Mouse (Mus musculus) small intestine, adult 2 months (tissue): ENCODE measurements at regions not wholly inside any gene's neighbourhood (a gene's known extent, or its start where the extent isn't known, plus 50 kb on each side); places are given as distances from the start of the nearest gene placed in this dataset.

Experiments used
- CTCF ChIP-seq: fragments of 200-500 bp; IDR thresholded peaks from 2 replicates; pipeline ENCODE4 v1.5.1; 2012; ENCODE audit warnings: low read depth, mild to moderate bottlenecking, control low read depth, inconsistent platforms, low read length, moderate library complexity, mixed read lengths; ENCODE audit not compliant: insufficient replicate concordance, insufficient read length; ENCODE audit errors: extremely low read depth
- POLR2A ChIP-seq: fragments of 200-500 bp; IDR thresholded peaks from 2 replicates; pipeline ENCODE4 v1.6.1; 2012; ENCODE audit warnings: low read depth, mild to moderate bottlenecking, control low read depth, inconsistent platforms, low read length, moderate library complexity

GRCm38 (mm10) chr14:120803739-120804138 lies 107.3 kb upstream of the Ipo5 start:
- TF ChIP-seq CTCF: no peak
- no peak for TF ChIP-seq POLR2A
